Mouse (Mus musculus): ENCODE measurements at regions not wholly inside any gene's neighbourhood (a gene's known extent, or its start where the extent isn't known, plus 50 kb on each side); places are given as distances from the start of the nearest gene placed in this dataset.

GRCm38 (mm10) chr12:92109615-92110014 lies 260.7 kb upstream of the Sel1l start:
- no peak overlapping the region for H3K4me3 ChIP-seq
- 56% methylated on average over 3 of the region's 3 CpGs for WGBS
- no peak overlapping the region for H3K9ac ChIP-seq
- H3K36me3 ChIP-seq, result no peaks in the 10 kb centered on the region
- H3K27ac ChIP-seq, result no peak overlapping the region
- ATAC-seq (ENCODE audit: insufficient number of reproducible peaks, insufficient read depth, low FRiP score, low TSS enrichment, low read depth), result no peak
- no peaks in the 10 kb centered on the region for H3K9me3 ChIP-seq
- no peak overlapping the region for H3K4me2 ChIP-seq
- H3K4me1 ChIP-seq, result no peaks in the 10 kb centered on the region
- H3K27me3 ChIP-seq, result no peaks in the 10 kb centered on the region

GRCm38 (mm10) chr12:92100080-92100479 lies 251.1 kb upstream of the Sel1l start:
- Histone ChIP-seq H3K27me3 (no peaks in the 10 kb centered on the region), H3K4me3 (no peak overlapping the region), H3K9ac (no peak overlapping the region), H3K9me3 (no peaks in the 10 kb centered on the region), H3K27ac (no peak overlapping the region), H3K4me2 (no peak overlapping the region), H3K36me3 (no peaks in the 10 kb centered on the region), H3K4me1 (no peaks in the 10 kb centered on the region)
- no peak for ATAC-seq (ENCODE audit: insufficient number of reproducible peaks, insufficient read depth, low FRiP score, low TSS enrichment, low read depth)
- 76% methylated on average over 4 of the region's 4 CpGs for WGBS

- 74% methylated on average over 10 of the region's 10 CpGs for WGBS
- Histone ChIP-seq H3K27me3 (no peaks in the 10 kb centered on the region), H3K36me3 (no peaks in the 10 kb centered on the region), H3K9me3 (no peaks in the 10 kb centered on the region), H3K9ac (no peak overlapping the region), H3K4me3 (no peak overlapping the region), H3K4me2 (no peak overlapping the region), H3K4me1 (no peaks in the 10 kb centered on the region), H3K27ac (no peak overlapping the region)
- ATAC-seq (ENCODE audit: insufficient number of reproducible peaks, insufficient read depth, low FRiP score, low TSS enrichment, low read depth), result no peak
Measured at GRCm38 (mm10) chr12:92092794-92093365, 243.9 kb upstream of the Sel1l start.

GRCm38 (mm10) chr12:92073209-92073608 lies 224.3 kb upstream of the Sel1l start:
- no peak overlapping the region for H3K27ac ChIP-seq
- no peaks in the 10 kb centered on the region for H3K36me3 ChIP-seq

GRCm38 (mm10) chr12:92062731-92063130 lies 213.8 kb upstream of the Sel1l start:
- H3K4me2 ChIP-seq, result no peak overlapping the region
- no peaks in the 10 kb centered on the region for H3K36me3 ChIP-seq
- no peaks in the 10 kb centered on the region for H3K9me3 ChIP-seq
- no peaks in the 10 kb centered on the region for H3K4me1 ChIP-seq
- ATAC-seq (ENCODE audit: insufficient number of reproducible peaks, insufficient read depth, low FRiP score, low TSS enrichment, low read depth), result no peak
- no peak overlapping the region for H3K4me3 ChIP-seq
- no peak overlapping the region for H3K27ac ChIP-seq
- 90% methylated on average over 4 of the region's 4 CpGs for WGBS
- H3K27me3 ChIP-seq, result no peaks in the 10 kb centered on the region
- H3K9ac ChIP-seq, result no peak overlapping the region

More at GRCm38 (mm10) chr12:92073209-92073608, 224.3 kb upstream of the Sel1l start:
- no peak for ATAC-seq (ENCODE audit: insufficient number of reproducible peaks, insufficient read depth, low FRiP score, low TSS enrichment, low read depth)
- no peaks in the 10 kb centered on the region for H3K27me3 ChIP-seq
- WGBS, result 88% methylated on average over 10 of the region's 10 CpGs
- no peak overlapping the region for H3K4me2 ChIP-seq
- H3K9me3 ChIP-seq, result no peaks in the 10 kb centered on the region
- H3K4me1 ChIP-seq, result no peaks in the 10 kb centered on the region
- H3K4me3 ChIP-seq, result no peak overlapping the region
- no peak overlapping the region for H3K9ac ChIP-seq

- Histone ChIP-seq H3K36me3 (no peaks in the 10 kb centered on the region), H3K4me2 (no peak overlapping the region), H3K9me3 (no peaks in the 10 kb centered on the region), H3K27ac (no peak overlapping the region), H3K4me3 (no peak overlapping the region), H3K27me3 (no peaks in the 10 kb centered on the region), H3K9ac (no peak overlapping the region), H3K4me1 (no peaks in the 10 kb centered on the region)
- no peak for ATAC-seq (ENCODE audit: insufficient number of reproducible peaks, insufficient read depth, low FRiP score, low TSS enrichment, low read depth)
- 64% methylated on average over 1 of the region's 1 CpGs for WGBS
Measured at GRCm38 (mm10) chr12:92040481-92040880, 191.5 kb upstream of the Sel1l start.

GRCm38 (mm10) chr12:92029192-92029591 lies 180.2 kb upstream of the Sel1l start:
- no peaks in the 10 kb centered on the region for H3K27me3 ChIP-seq
- H3K4me3 ChIP-seq, result no peak overlapping the region
- H3K27ac ChIP-seq, result no peak overlapping the region
- no peak overlapping the region for H3K9ac ChIP-seq
- ATAC-seq (ENCODE audit: insufficient number of reproducible peaks, insufficient read depth, low FRiP score, low TSS enrichment, low read depth), result no peak
- H3K36me3 ChIP-seq, result no peaks in the 10 kb centered on the region
- WGBS, result 77% methylated on average over 2 of the region's 2 CpGs
- H3K4me1 ChIP-seq, result no peaks in the 10 kb centered on the region
- H3K4me2 ChIP-seq, result no peak overlapping the region
- no peaks in the 10 kb centered on the region for H3K9me3 ChIP-seq

- 84% methylated on average over 7 of the region's 7 CpGs for WGBS
- H3K9ac ChIP-seq, result no peak overlapping the region
- no peak for ATAC-seq (ENCODE audit: insufficient number of reproducible peaks, insufficient read depth, low FRiP score, low TSS enrichment, low read depth)
- no peak overlapping the region for H3K4me3 ChIP-seq
- no peak overlapping the region for H3K4me2 ChIP-seq
- no peaks in the 10 kb centered on the region for H3K9me3 ChIP-seq
- H3K27ac ChIP-seq, result no peak overlapping the region
- no peaks in the 10 kb centered on the region for H3K36me3 ChIP-seq
- H3K27me3 ChIP-seq, result no peaks in the 10 kb centered on the region
- H3K4me1 ChIP-seq, result no peaks in the 10 kb centered on the region
Measured at GRCm38 (mm10) chr12:92028354-92028753, 179.4 kb upstream of the Sel1l start.

- H3K27me3 ChIP-seq, result no peaks in the 10 kb centered on the region
- no peaks in the 10 kb centered on the region for H3K4me1 ChIP-seq
- no peak for ATAC-seq (ENCODE audit: insufficient number of reproducible peaks, insufficient read depth, low FRiP score, low TSS enrichment, low read depth)
- H3K9me3 ChIP-seq, result no peaks in the 10 kb centered on the region
- no peak overlapping the region for H3K9ac ChIP-seq
- no peak overlapping the region for H3K4me2 ChIP-seq
- no peaks in the 10 kb centered on the region for H3K36me3 ChIP-seq
- H3K4me3 ChIP-seq, result no peak overlapping the region
- H3K27ac ChIP-seq, result no peak overlapping the region
- 70% methylated on average over 4 of the region's 4 CpGs for WGBS
Measured at GRCm38 (mm10) chr12:92024461-92025218, 175.7 kb upstream of the Sel1l start.

- Histone ChIP-seq H3K27me3 (no peaks in the 10 kb centered on the region), H3K4me3 (no peak overlapping the region), H3K4me2 (no peak overlapping the region), H3K36me3 (no peaks in the 10 kb centered on the region), H3K27ac (no peak overlapping the region), H3K4me1 (no peaks in the 10 kb centered on the region), H3K9ac (no peak overlapping the region), H3K9me3 (no peaks in the 10 kb centered on the region)
- ATAC-seq (ENCODE audit: insufficient number of reproducible peaks, insufficient read depth, low FRiP score, low TSS enrichment, low read depth), result no peak
- 39% methylated on average over 6 of the region's 6 CpGs for WGBS
Measured at GRCm38 (mm10) chr12:92019593-92020224, 170.8 kb upstream of the Sel1l start.

GRCm38 (mm10) chr12:92015373-92015772 lies 166.4 kb upstream of the Sel1l start:
- Histone ChIP-seq H3K9me3 (no peaks in the 10 kb centered on the region), H3K4me2 (no peak overlapping the region), H3K9ac (no peak overlapping the region), H3K4me1 (no peaks in the 10 kb centered on the region), H3K4me3 (no peak overlapping the region), H3K27me3 (0 out of 2 replicates have a peak, but pooled peaks cover 4% of the 10 kb centered on the region), H3K36me3 (no peaks in the 10 kb centered on the region), H3K27ac (no peak overlapping the region)
- WGBS, result 81% methylated on average over 2 of the region's 2 CpGs
- ATAC-seq (ENCODE audit: insufficient number of reproducible peaks, insufficient read depth, low FRiP score, low TSS enrichment, low read depth), result no peak

- no peaks in the 10 kb centered on the region for H3K9me3 ChIP-seq
- 55% methylated on average over 8 of the region's 8 CpGs for WGBS
- no peak; the same call in 1 of the 2 replicates for ATAC-seq (ENCODE audit: insufficient number of reproducible peaks, insufficient read depth, low FRiP score, low TSS enrichment, low read depth)
Measured at GRCm38 (mm10) chr12:92013979-92014378, 165.0 kb upstream of the Sel1l start.

More at GRCm38 (mm10) chr12:92013979-92014378, 165.0 kb upstream of the Sel1l start:
- Histone ChIP-seq H3K36me3 (no peaks in the 10 kb centered on the region), H3K4me1 (no peaks in the 10 kb centered on the region), H3K9ac (no peak overlapping the region), H3K27ac (no peak overlapping the region), H3K4me3 (no peak overlapping the region), H3K4me2 (no peak overlapping the region), H3K27me3 (0 out of 2 replicates have a peak, but pooled peaks cover 4% of the 10 kb centered on the region)
